Mouse (Mus musculus): ENCODE results near the gene Hoxb7.

DNA sequence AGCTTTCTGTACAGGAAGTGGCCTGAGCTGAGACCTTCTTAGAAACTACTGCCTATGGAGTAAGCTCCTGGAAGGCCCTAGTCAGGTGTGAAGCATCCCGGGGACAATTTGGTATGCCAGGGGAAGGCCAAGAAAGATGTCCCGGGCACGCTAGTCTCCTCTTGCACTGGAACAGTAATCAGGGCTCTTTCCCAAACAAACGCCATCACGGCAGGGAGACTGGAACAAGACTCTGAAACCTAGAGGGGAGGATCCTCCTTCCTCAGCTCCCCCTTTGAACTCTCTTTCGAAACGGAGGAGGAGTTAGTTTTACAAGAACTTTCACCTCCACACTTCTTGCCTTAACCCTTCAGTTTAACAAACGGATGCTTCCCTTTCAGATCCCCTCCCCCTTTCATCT is 45.7 kb downstream of the Hoxb7 start:
- no peak for TF ChIP-seq CTCF (IDR thresholded peaks at IDR 0.05; ENCODE audit: low read depth, low read length)
- no peak for TF ChIP-seq POLR2A (IDR thresholded peaks at IDR 0.05; ENCODE audit: insufficient read depth, low read length)

Data from ES-Bruce4 (cell line).